Mouse (Mus musculus): ENCODE results near the gene Krt86. TPM values are rescaled to one million over a fixed set of nuclear protein-coding genes. Genes with fewer than 3 reads are reported as not detected.

Gene Krt86
- polyA plus RNA-seq, 1 experiment from 2014 or later = not detected

- H3K4me2 ChIP-seq = no peak overlapping the region
- WGBS = 65% methylated on average over 1 of the region's 1 CpGs
- H3K27me3 ChIP-seq (ENCODE audit: control insufficient read depth, insufficient read depth, low read length) = peaks cover under 1% of the 10 kb centered on the region; the same call in 1 of the 2 replicates
- no peaks in the 10 kb centered on the region for H3K9me3 ChIP-seq (ENCODE audit: control insufficient read depth, low read length)
- H3K27ac ChIP-seq (ENCODE audit: low read depth, low read length) = no peak overlapping the region
- H3K36me3 ChIP-seq (ENCODE audit: control insufficient read depth, insufficient read depth, low read length) = no peaks in the 10 kb centered on the region
- H3K4me3 ChIP-seq (ENCODE audit: low read depth, low read length) = no peak overlapping the region
- no peak overlapping the region for H3K9ac ChIP-seq (ENCODE audit: low read length)
- DNase-seq (ENCODE audit: low spot score, missing footprints) = peak; percentile 76
- peaks cover 5% of the 10 kb centered on the region for H3K4me1 ChIP-seq (ENCODE audit: control insufficient read depth, insufficient read depth, low read length)
- no peak for ATAC-seq (ENCODE audit: low FRiP score)
Observed at GRCm38 (mm10) chr15:101483646-101484045, 10.4 kb downstream of the Krt86 start.

GRCm38 (mm10) chr15:101484939-101485338 is 11.7 kb downstream of the Krt86 start:
- ATAC-seq (ENCODE audit: low FRiP score) = no peak
- 93% methylated on average over 1 of the region's 1 CpGs for WGBS
- Histone ChIP-seq H3K27ac (ENCODE audit: low read depth, low read length) (no peak overlapping the region), H3K4me2 (no peak overlapping the region), H3K9ac (ENCODE audit: low read length) (no peak overlapping the region), H3K36me3 (ENCODE audit: control insufficient read depth, insufficient read depth, low read length) (no peaks in the 10 kb centered on the region), H3K4me1 (ENCODE audit: control insufficient read depth, insufficient read depth, low read length) (no peaks in the 10 kb centered on the region), H3K27me3 (ENCODE audit: control insufficient read depth, insufficient read depth, low read length) (no peaks in the 10 kb centered on the region), H3K9me3 (ENCODE audit: control insufficient read depth, low read length) (no peaks in the 10 kb centered on the region), H3K4me3 (ENCODE audit: low read depth, low read length) (no peak overlapping the region)
- DNase-seq (ENCODE audit: low spot score, missing footprints) = peak; percentile 49

- 86% methylated on average over 11 of the region's 11 CpGs for WGBS
- Histone ChIP-seq H3K9ac (ENCODE audit: low read length) (no peak overlapping the region), H3K27ac (ENCODE audit: low read depth, low read length) (no peak overlapping the region), H3K4me3 (ENCODE audit: low read depth, low read length) (no peak overlapping the region), H3K36me3 (ENCODE audit: control insufficient read depth, insufficient read depth, low read length) (no peaks in the 10 kb centered on the region), H3K27me3 (ENCODE audit: control insufficient read depth, insufficient read depth, low read length) (no peaks in the 10 kb centered on the region), H3K9me3 (ENCODE audit: control insufficient read depth, low read length) (no peaks in the 10 kb centered on the region), H3K4me2 (no peak overlapping the region), H3K4me1 (ENCODE audit: control insufficient read depth, insufficient read depth, low read length) (no peaks in the 10 kb centered on the region)
- DNase-seq (ENCODE audit: low spot score, missing footprints) = peak; percentile 44
- no peak for ATAC-seq (ENCODE audit: low FRiP score)
Observed at GRCm38 (mm10) chr15:101485911-101486635, 12.8 kb downstream of the Krt86 start.

- Histone ChIP-seq H3K4me1 (ENCODE audit: control insufficient read depth, insufficient read depth, low read length) (no peaks in the 10 kb centered on the region), H3K4me3 (ENCODE audit: low read depth, low read length) (no peak within 1 kb of the TSS), H3K9me3 (ENCODE audit: control insufficient read depth, low read length) (no peaks in the 10 kb centered on the region), H3K9ac (ENCODE audit: low read length) (no peak within 1 kb of the TSS), H3K4me2 (no peak within 1 kb of the TSS), H3K36me3 (ENCODE audit: control insufficient read depth, insufficient read depth, low read length) (no peaks in the 10 kb centered on the region), H3K27ac (ENCODE audit: low read depth, low read length) (no peak within 1 kb of the TSS), H3K27me3 (ENCODE audit: control insufficient read depth, insufficient read depth, low read length) (no peaks in the 10 kb centered on the region)
- WGBS = 59% methylated on average over 6 of the region's 6 CpGs
- peak; percentile 56 for DNase-seq (ENCODE audit: low spot score, missing footprints)
- no peak for ATAC-seq (ENCODE audit: low FRiP score)
Observed at GRCm38 (mm10) chr15:101491431-101491830, 18.2 kb downstream of the Krt86 start, which contains the start of gene Krt83. TSS of gene Krt83 (minus strand) at chr15:101491512.

- H3K36me3 ChIP-seq (ENCODE audit: control insufficient read depth, insufficient read depth, low read length) = no peaks in the 10 kb centered on the region
- no peak overlapping the region for H3K4me3 ChIP-seq (ENCODE audit: low read depth, low read length)
- peak; percentile 77 for DNase-seq (ENCODE audit: low spot score, missing footprints)
- no peak for ATAC-seq (ENCODE audit: low FRiP score)
- no peak overlapping the region for H3K4me2 ChIP-seq
- H3K9ac ChIP-seq (ENCODE audit: low read length) = no peak overlapping the region
- WGBS = 84% methylated on average over 8 of the region's 8 CpGs
- no peaks in the 10 kb centered on the region for H3K9me3 ChIP-seq (ENCODE audit: control insufficient read depth, low read length)
- no peaks in the 10 kb centered on the region for H3K27me3 ChIP-seq (ENCODE audit: control insufficient read depth, insufficient read depth, low read length)
- no peak overlapping the region for H3K27ac ChIP-seq (ENCODE audit: low read depth, low read length)
- H3K4me1 ChIP-seq (ENCODE audit: control insufficient read depth, insufficient read depth, low read length) = no peaks in the 10 kb centered on the region
Observed at GRCm38 (mm10) chr15:101492718-101493117, 19.4 kb downstream of the Krt86 start.

GRCm38 (mm10) chr15:101493713-101494112 is 20.4 kb downstream of the Krt86 start:
- Histone ChIP-seq H3K9me3 (ENCODE audit: control insufficient read depth, low read length) (no peaks in the 10 kb centered on the region), H3K36me3 (ENCODE audit: control insufficient read depth, insufficient read depth, low read length) (no peaks in the 10 kb centered on the region), H3K4me3 (ENCODE audit: low read depth, low read length) (no peak overlapping the region), H3K4me1 (ENCODE audit: control insufficient read depth, insufficient read depth, low read length) (no peaks in the 10 kb centered on the region), H3K4me2 (no peak overlapping the region), H3K27me3 (ENCODE audit: control insufficient read depth, insufficient read depth, low read length) (no peaks in the 10 kb centered on the region), H3K27ac (ENCODE audit: low read depth, low read length) (no peak overlapping the region), H3K9ac (ENCODE audit: low read length) (no peak overlapping the region)
- 94% methylated on average over 6 of the region's 6 CpGs for WGBS
- ATAC-seq (ENCODE audit: low FRiP score) (no peak), DNase-seq (ENCODE audit: low spot score, missing footprints) (peak; percentile 21)

GRCm38 (mm10) chr15:101494203-101494602 is 20.9 kb downstream of the Krt86 start:
- H3K4me3 ChIP-seq (ENCODE audit: low read depth, low read length) = no peak overlapping the region
- H3K4me1 ChIP-seq (ENCODE audit: control insufficient read depth, insufficient read depth, low read length) = no peaks in the 10 kb centered on the region
- peak; percentile 21 for DNase-seq (ENCODE audit: low spot score, missing footprints)
- H3K4me2 ChIP-seq = no peak overlapping the region
- no peaks in the 10 kb centered on the region for H3K36me3 ChIP-seq (ENCODE audit: control insufficient read depth, insufficient read depth, low read length)
- no peak for ATAC-seq (ENCODE audit: low FRiP score)
- no peak overlapping the region for H3K9ac ChIP-seq (ENCODE audit: low read length)
- WGBS = 58% methylated on average over 1 of the region's 1 CpGs
- H3K9me3 ChIP-seq (ENCODE audit: control insufficient read depth, low read length) = no peaks in the 10 kb centered on the region
- H3K27me3 ChIP-seq (ENCODE audit: control insufficient read depth, insufficient read depth, low read length) = no peaks in the 10 kb centered on the region
- H3K27ac ChIP-seq (ENCODE audit: low read depth, low read length) = no peak overlapping the region

- peak; percentile 44 for DNase-seq (ENCODE audit: low spot score, missing footprints)
- no peak overlapping the region for H3K9ac ChIP-seq (ENCODE audit: low read length)
- H3K4me3 ChIP-seq (ENCODE audit: low read depth, low read length) = no peak overlapping the region
- H3K4me1 ChIP-seq (ENCODE audit: control insufficient read depth, insufficient read depth, low read length) = no peaks in the 10 kb centered on the region
- H3K9me3 ChIP-seq (ENCODE audit: control insufficient read depth, low read length) = no peaks in the 10 kb centered on the region
- WGBS = 89% methylated on average over 8 of the region's 8 CpGs
- no peaks in the 10 kb centered on the region for H3K36me3 ChIP-seq (ENCODE audit: control insufficient read depth, insufficient read depth, low read length)
- H3K27me3 ChIP-seq (ENCODE audit: control insufficient read depth, insufficient read depth, low read length) = no peaks in the 10 kb centered on the region
- no peak for ATAC-seq (ENCODE audit: low FRiP score)
- H3K4me2 ChIP-seq = no peak overlapping the region
- H3K27ac ChIP-seq (ENCODE audit: low read depth, low read length) = no peak overlapping the region
Observed at GRCm38 (mm10) chr15:101495266-101495665, 22.0 kb downstream of the Krt86 start.

GRCm38 (mm10) chr15:101497181-101497580 is 23.9 kb downstream of the Krt86 start:
- Histone ChIP-seq H3K27ac (ENCODE audit: low read depth, low read length) (no peak overlapping the region), H3K4me1 (ENCODE audit: control insufficient read depth, insufficient read depth, low read length) (no peaks in the 10 kb centered on the region), H3K4me3 (ENCODE audit: low read depth, low read length) (no peak overlapping the region), H3K27me3 (ENCODE audit: control insufficient read depth, insufficient read depth, low read length) (no peaks in the 10 kb centered on the region), H3K4me2 (no peak overlapping the region), H3K9me3 (ENCODE audit: control insufficient read depth, low read length) (no peaks in the 10 kb centered on the region), H3K9ac (ENCODE audit: low read length) (no peak overlapping the region), H3K36me3 (ENCODE audit: control insufficient read depth, insufficient read depth, low read length) (no peaks in the 10 kb centered on the region)
- 77% methylated on average over 2 of the region's 2 CpGs for WGBS
- DNase-seq (ENCODE audit: low spot score, missing footprints) (peak; percentile 85), ATAC-seq (ENCODE audit: low FRiP score) (no peak)
